Mouse (Mus musculus): Measurements from ENCODE around the gene Inpp4a. TPM values are rescaled to one million over a fixed set of nuclear protein-coding genes. Genes with fewer than 3 reads are reported as not detected.

The Inpp4a gene
- polyA plus RNA-seq, 1 experiment from 2014 or later: 39.6 TPM

Other genes starting within 250 kb of the Inpp4a start
- 0.08 TPM in 1 of 2 replicates, not detected in the other for gene Cnga3, start 85.4 kb upstream of the Inpp4a start, polyA plus RNA-seq (2014; fragmentation: Nextera tagmentation; extraction: Ambion mirVana)
- gene Coa5, start 130.2 kb downstream of the Inpp4a start, polyA plus RNA-seq (2014; fragmentation: Nextera tagmentation; extraction: Ambion mirVana): 53.1 and 57.9 TPM in 2 replicates
- 139 and 146 TPM in 2 replicates for gene Unc50, start 130.3 kb downstream of the Inpp4a start, polyA plus RNA-seq (2014; fragmentation: Nextera tagmentation; extraction: Ambion mirVana)
- 7.0 and 7.8 TPM in 2 replicates for gene Mgat4a, start 241.2 kb downstream of the Inpp4a start, polyA plus RNA-seq (2014; fragmentation: Nextera tagmentation; extraction: Ambion mirVana)